17 mouse cellular contexts compared by ENCODE assay signal in genomic region chr7:64076764-64077360, GRCm38 (mm10).
A peak's percentile ranks its signal among the peaks of the same experiment; 100 is the strongest.
DNase-seq lines count a peak whose midpoint lies in the region; ATAC-seq lines count a peak whose summit lies in the region.
"Had no signal": no experiment of that assay in that cellular context is flagged by ENCODE, and none has a peak within 500 bp of the region (broad histone marks: within the 10 kb centered on the region; RNA-seq: fewer than 3 reads in every experiment).

No protein-coding gene starts in this region.

- H3K27me3 ChIP-seq in liver, embryonic 12.5 days (replicated peaks), result 0 out of 2 replicates have a peak, but pooled peaks cover 3% of the 10 kb centered on the region
- peaks cover 24% of the 10 kb centered on the region for H3K27me3 ChIP-seq in megakaryocyte, embryonic 14.5 days (replicated peaks)
- no peaks in the 10 kb centered on the region for H3K27me3 ChIP-seq in kidney, embryonic 15.5 days
- H3K27me3 ChIP-seq: forebrain, embryonic 15.5 days; intestine, embryonic 15.5 days; limb, embryonic 15.5 days; midbrain, embryonic 15.5 days; neural tube, embryonic 12.5 days had no signal

- H3K36me3 ChIP-seq in liver, embryonic 12.5 days, result no peaks in the 10 kb centered on the region
- no peaks in the 10 kb centered on the region for H3K36me3 ChIP-seq in megakaryocyte, embryonic 14.5 days (replicated peaks; ENCODE audit: low read length)
- no peaks in the 10 kb centered on the region for H3K36me3 ChIP-seq in kidney, embryonic 15.5 days
- H3K36me3 ChIP-seq: forebrain, embryonic 15.5 days; intestine, embryonic 15.5 days; limb, embryonic 15.5 days; midbrain, embryonic 15.5 days; neural tube, embryonic 12.5 days had no signal

- no peak overlapping the region for H3K4me3 ChIP-seq in liver, embryonic 12.5 days
- peak overlapping the region; percentile 57 for H3K4me3 ChIP-seq in megakaryocyte, embryonic 14.5 days (replicated peaks)
- H3K4me3 ChIP-seq in kidney, embryonic 15.5 days (replicated peaks), result no peak overlapping the region
- H3K4me3 ChIP-seq: forebrain, embryonic 15.5 days; gastrocnemius, adult 2 months; intestine, embryonic 15.5 days; limb, embryonic 15.5 days; midbrain, embryonic 15.5 days; neural tube, embryonic 12.5 days had no signal

- no peak overlapping the region for H3K4me2 ChIP-seq in liver, embryonic 12.5 days
- no peak overlapping the region for H3K4me2 ChIP-seq in kidney, embryonic 15.5 days
- H3K4me2 ChIP-seq: forebrain, embryonic 15.5 days; heart, embryonic 11.5 days; intestine, embryonic 15.5 days; limb, embryonic 15.5 days; midbrain, embryonic 15.5 days; neural tube, embryonic 12.5 days had no signal

- H3K9ac ChIP-seq in liver, embryonic 12.5 days, result no peak overlapping the region
- H3K9ac ChIP-seq in kidney, embryonic 15.5 days, result no peak overlapping the region
- H3K9ac ChIP-seq: forebrain, embryonic 15.5 days; intestine, embryonic 15.5 days; limb, embryonic 15.5 days; midbrain, embryonic 15.5 days; neural tube, embryonic 12.5 days had no signal

- intact Hi-C loops in left cerebral cortex, postnatal 25 days (cut with DNase I), result loop anchor here (10.0 kb wide), 1 partner anchor 222 kb away; no protein-coding TSS in a partner anchor

- H3K27ac ChIP-seq in liver, embryonic 12.5 days, result no peak overlapping the region
- H3K27ac ChIP-seq in kidney, embryonic 15.5 days, result no peak overlapping the region
- H3K27ac ChIP-seq: forebrain, embryonic 15.5 days; gastrocnemius, adult 2 months; intestine, embryonic 15.5 days; limb, embryonic 15.5 days; midbrain, embryonic 15.5 days; neural tube, embryonic 12.5 days had no signal

- no peaks in the 10 kb centered on the region for H3K4me1 ChIP-seq in liver, embryonic 12.5 days
- H3K4me1 ChIP-seq in megakaryocyte, embryonic 14.5 days, result peaks cover 88% of the 10 kb centered on the region
- H3K4me1 ChIP-seq in kidney, embryonic 15.5 days, result no peaks in the 10 kb centered on the region
- H3K4me1 ChIP-seq: forebrain, embryonic 15.5 days; intestine, embryonic 15.5 days; limb, embryonic 15.5 days; midbrain, embryonic 15.5 days; neural tube, embryonic 12.5 days had no signal

- 77% methylated on average over 4 of the region's 4 CpGs for WGBS in liver, embryonic 12.5 days (ENCODE audit: insufficient replicate concordance)
- 88% methylated on average over 4 of the region's 4 CpGs for WGBS in kidney, embryonic 15.5 days

- no peaks in the 10 kb centered on the region for H3K9me3 ChIP-seq in liver, embryonic 12.5 days (replicated peaks)
- H3K9me3 ChIP-seq in megakaryocyte, embryonic 14.5 days, result peaks cover 61% of the 10 kb centered on the region
- no peaks in the 10 kb centered on the region for H3K9me3 ChIP-seq in kidney, embryonic 15.5 days (replicated peaks)
- H3K9me3 ChIP-seq: forebrain, embryonic 15.5 days; intestine, embryonic 15.5 days; limb, embryonic 15.5 days; midbrain, embryonic 15.5 days; neural tube, embryonic 12.5 days had no signal

- no peak for ATAC-seq in liver, embryonic 12.5 days
- ATAC-seq in kidney, embryonic 15.5 days (replicated peaks; ENCODE audit: low FRiP score), result no peak
- ATAC-seq: midbrain, embryonic 15.5 days had no signal

- DNase-seq in liver (peak; percentile 1), adipocyte (ENCODE audit: low spot score) (no peak)
- DNase-seq in urinary bladder, adult 2 months (ENCODE audit: low spot score), result peak; percentile 10
- no peak for DNase-seq in urinary bladder, postnatal 25 days (ENCODE audit: low spot score)
- no peak for DNase-seq in left cerebral cortex, postnatal 25 days (ENCODE audit: low spot score in 2 of 2)
- DNase-seq: layer of hippocampus, postnatal 36 days; right cerebral cortex, adult 18-20 months had no signal

Comparison
In these comparisons a context has a peak if more than half of its experiments do, and no peak if none do; other contexts are left out.
1. DNase-seq: peak in liver (single experiment) and urinary bladder, adult 2 months (single experiment); none in urinary bladder, postnatal 25 days (single experiment), left cerebral cortex, postnatal 25 days (0 of 2) and adipocyte (single experiment).